Mouse (Mus musculus) small intestine, adult 2 months (tissue): Measurements from ENCODE around the gene Osbpl3. TPM values are rescaled to one million over a fixed set of nuclear protein-coding genes. Genes with fewer than 3 reads are reported as not detected.

Experiments
- H3K27ac ChIP-seq: fragments of 200-500 bp; 2 replicates; pipeline ENCODE4 v1.5.1; 2012; ENCODE audit warnings: low read depth, low read length, control low read depth, inconsistent platforms; ENCODE audit not compliant: insufficient read depth
- H3K27me3 ChIP-seq: fragments of 200-500 bp; 2 replicates; pipeline ENCODE4 v1.6.1; 2012; ENCODE audit warnings: mild to moderate bottlenecking, moderate library complexity, low read length, inconsistent platforms; ENCODE audit not compliant: control insufficient read depth, insufficient read depth
- H3K36me3 ChIP-seq: fragments of 200-500 bp; 2 replicates; pipeline ENCODE4 v1.6.1; 2012; ENCODE audit warnings: mild to moderate bottlenecking, low read length, control low read depth, inconsistent platforms; ENCODE audit not compliant: control insufficient read depth, insufficient read depth
- H3K4me1 ChIP-seq: fragments of 200-500 bp; 2 replicates; pipeline ENCODE4 v1.6.1; 2012; ENCODE audit warnings: low read length, inconsistent platforms, mixed read lengths; ENCODE audit not compliant: control insufficient read depth, insufficient read depth, insufficient read length
- H3K4me3 ChIP-seq: fragments of 200-500 bp; 2 replicates; pipeline ENCODE4 v1.5.1; 2012; ENCODE audit warnings: low read depth, mild to moderate bottlenecking, control low read depth, inconsistent platforms, low read length, moderate library complexity
- CTCF ChIP-seq: fragments of 200-500 bp; IDR thresholded peaks from 2 replicates; pipeline ENCODE4 v1.5.1; 2012; ENCODE audit warnings: low read depth, mild to moderate bottlenecking, control low read depth, inconsistent platforms, low read length, moderate library complexity, mixed read lengths; ENCODE audit not compliant: insufficient replicate concordance, insufficient read length; ENCODE audit errors: extremely low read depth
- POLR2A ChIP-seq: fragments of 200-500 bp; IDR thresholded peaks from 2 replicates; pipeline ENCODE4 v1.6.1; 2012; ENCODE audit warnings: low read depth, mild to moderate bottlenecking, control low read depth, inconsistent platforms, low read length, moderate library complexity
- WGBS: fragments of 180-500 bp; shearing (Covaris S2); methylation state at CpG from one replicate; pipeline ENCODE4 v1.1.7; 2018; 5-methylcytosine and 5-hydroxymethylcytosine counted together
- polyA plus RNA-seq: library from polyadenylated mRNA; depleted of rRNA; stranded (reverse); fragments of >200 nt; gene quantifications from 2 replicates; pipeline ENCODE4 v1.2.3, GENCODE M21; 2012

Osbpl3 gene
- polyA plus RNA-seq, 1 experiment: 13.9 TPM

GRCm38 (mm10) chr6:50352812-50353211, 103.2 kb downstream of the Osbpl3 start:
- WGBS: 61% methylated on average over 6 of the region's 6 CpGs
- TF ChIP-seq CTCF: no peak
- no peak for TF ChIP-seq POLR2A
- no peak overlapping the region for H3K27ac ChIP-seq
- peaks cover 25% of the 10 kb centered on the region; the same call in 1 of the 2 replicates for H3K4me1 ChIP-seq
- H3K36me3 ChIP-seq: peaks cover 14% of the 10 kb centered on the region
- no peaks in the 10 kb centered on the region for H3K27me3 ChIP-seq
- no peak overlapping the region for H3K4me3 ChIP-seq

- Histone ChIP-seq H3K36me3 (peaks cover 21% of the 10 kb centered on the region), H3K4me3 (no peak overlapping the region)
- TF ChIP-seq CTCF: no peak
- no peak for TF ChIP-seq POLR2A
Observed at GRCm38 (mm10) chr6:50350911-50351310, 105.1 kb downstream of the Osbpl3 start.

GRCm38 (mm10) chr6:50348619-50349018, 107.4 kb downstream of the Osbpl3 start:
- no peak overlapping the region for H3K27ac ChIP-seq
- TF ChIP-seq CTCF (no peak), POLR2A (no peak)
- H3K4me1 ChIP-seq: no peaks in the 10 kb centered on the region
- H3K4me3 ChIP-seq: no peak overlapping the region
- 90% methylated on average over 1 of the region's 1 CpGs for WGBS
- no peaks in the 10 kb centered on the region for H3K27me3 ChIP-seq
- H3K36me3 ChIP-seq: peaks cover 29% of the 10 kb centered on the region

More at GRCm38 (mm10) chr6:50350911-50351310, 105.1 kb downstream of the Osbpl3 start:
- Histone ChIP-seq H3K4me1 (peaks cover 14% of the 10 kb centered on the region; the same call in 1 of the 2 replicates), H3K27me3 (no peaks in the 10 kb centered on the region), H3K27ac (no peak overlapping the region)
- 92% methylated on average over 3 of the region's 3 CpGs for WGBS

GRCm38 (mm10) chr6:50346204-50346603, 109.8 kb downstream of the Osbpl3 start:
- H3K36me3 ChIP-seq: peaks cover 25% of the 10 kb centered on the region
- no peaks in the 10 kb centered on the region for H3K4me1 ChIP-seq
- H3K27me3 ChIP-seq: no peaks in the 10 kb centered on the region
- H3K4me3 ChIP-seq: no peak overlapping the region
- 83% methylated on average over 7 of the region's 7 CpGs for WGBS
- no peak overlapping the region for H3K27ac ChIP-seq
- TF ChIP-seq CTCF (no peak), POLR2A (no peak)

GRCm38 (mm10) chr6:50340226-50340906, 115.6 kb downstream of the Osbpl3 start:
- Histone ChIP-seq H3K36me3 (peaks cover 18% of the 10 kb centered on the region), H3K4me3 (no peak overlapping the region), H3K27me3 (no peaks in the 10 kb centered on the region), H3K27ac (no peak overlapping the region), H3K4me1 (no peaks in the 10 kb centered on the region)
- no peak for TF ChIP-seq POLR2A
- no peak for TF ChIP-seq CTCF
- WGBS: 86% methylated on average over 5 of the region's 5 CpGs

- no peak for TF ChIP-seq CTCF
- no peak for TF ChIP-seq POLR2A
- no peaks in the 10 kb centered on the region for H3K4me1 ChIP-seq
- no peak overlapping the region for H3K27ac ChIP-seq
- peaks cover 17% of the 10 kb centered on the region for H3K36me3 ChIP-seq
- no peak overlapping the region for H3K4me3 ChIP-seq
- no peaks in the 10 kb centered on the region for H3K27me3 ChIP-seq
- 86% methylated on average over 6 of the region's 6 CpGs for WGBS
Observed at GRCm38 (mm10) chr6:50337431-50337830, 118.6 kb downstream of the Osbpl3 start.

- Histone ChIP-seq H3K27ac (no peak overlapping the region), H3K4me1 (no peaks in the 10 kb centered on the region), H3K4me3 (no peak overlapping the region), H3K36me3 (peaks cover 16% of the 10 kb centered on the region), H3K27me3 (no peaks in the 10 kb centered on the region)
- no peak for TF ChIP-seq CTCF
- TF ChIP-seq POLR2A: no peak
- WGBS: 96% methylated on average over 2 of the region's 2 CpGs
Observed at GRCm38 (mm10) chr6:50336376-50336775, 119.6 kb downstream of the Osbpl3 start.
